Mouse (Mus musculus): ENCODE data around the gene C1qtnf1. TPM values are rescaled to one million over a fixed set of nuclear protein-coding genes. Genes with fewer than 3 reads are reported as not detected.
A peak's percentile ranks its signal among the peaks of the same experiment; 100 is the strongest.

Gene C1qtnf1
- total RNA-seq, 2 experiments from 2014 or later, result 4.3 to 4.6 TPM

DNA sequence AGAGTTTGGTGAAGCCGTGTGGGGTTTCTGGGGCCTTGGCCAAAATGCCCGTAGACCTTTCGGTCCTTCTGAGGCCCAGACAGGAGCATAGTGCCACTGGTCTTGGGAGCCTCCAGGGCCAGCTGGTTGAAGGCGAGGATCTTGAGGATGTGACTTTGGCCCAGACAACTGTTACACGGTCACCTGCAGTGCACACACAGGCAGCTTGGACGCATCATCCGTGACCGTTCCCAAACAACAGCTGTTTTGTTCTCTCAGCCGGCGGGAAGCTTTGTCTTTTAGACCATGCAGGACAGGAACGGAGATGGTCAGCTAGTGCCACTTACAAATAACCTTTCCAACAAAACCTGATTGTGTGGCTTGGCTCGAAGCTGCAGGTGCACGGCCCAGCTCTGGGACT, 43.7 kb downstream of the C1qtnf1 start:
- DNase-seq (ENCODE audit: low spot score in 2 of 2), result no peak

GRCm38 (mm10) chr11:118473161-118473560, 45.2 kb downstream of the C1qtnf1 start:
- DNase-seq (ENCODE audit: low spot score in 2 of 2), result no peak

DNA sequence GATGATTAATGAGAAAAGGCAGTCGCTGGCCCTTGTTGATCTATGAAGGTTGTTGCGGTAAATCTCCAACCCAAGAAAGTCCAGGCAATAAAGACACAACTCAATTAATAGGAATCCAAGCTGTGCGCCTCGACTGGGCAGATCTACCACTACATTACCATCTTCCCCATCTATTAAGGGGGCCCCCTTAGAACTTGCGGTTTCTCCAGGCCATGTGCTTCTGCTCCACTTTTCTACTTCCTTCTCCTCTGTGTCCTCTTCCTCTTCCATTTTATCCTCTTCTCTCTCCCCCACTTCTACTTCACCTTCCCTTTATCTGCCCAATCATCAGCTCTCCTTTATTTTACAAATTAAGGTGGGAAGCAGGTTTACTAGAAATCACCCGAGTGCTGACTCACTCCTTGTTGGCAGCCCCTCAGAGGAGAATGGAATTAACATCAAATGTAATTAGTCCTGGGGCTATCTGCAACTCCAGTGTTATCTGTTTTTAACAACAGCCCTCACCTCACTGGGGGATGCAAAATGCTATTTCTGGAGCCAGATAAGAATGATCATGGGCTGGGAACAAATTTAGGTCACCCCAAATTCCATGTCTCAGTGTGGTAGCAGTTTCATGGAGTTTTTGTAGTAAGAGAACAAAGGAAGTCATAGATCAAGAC, 46.0 kb downstream of the C1qtnf1 start:
- no peak for DNase-seq (ENCODE audit: low spot score in 2 of 2)

DNA sequence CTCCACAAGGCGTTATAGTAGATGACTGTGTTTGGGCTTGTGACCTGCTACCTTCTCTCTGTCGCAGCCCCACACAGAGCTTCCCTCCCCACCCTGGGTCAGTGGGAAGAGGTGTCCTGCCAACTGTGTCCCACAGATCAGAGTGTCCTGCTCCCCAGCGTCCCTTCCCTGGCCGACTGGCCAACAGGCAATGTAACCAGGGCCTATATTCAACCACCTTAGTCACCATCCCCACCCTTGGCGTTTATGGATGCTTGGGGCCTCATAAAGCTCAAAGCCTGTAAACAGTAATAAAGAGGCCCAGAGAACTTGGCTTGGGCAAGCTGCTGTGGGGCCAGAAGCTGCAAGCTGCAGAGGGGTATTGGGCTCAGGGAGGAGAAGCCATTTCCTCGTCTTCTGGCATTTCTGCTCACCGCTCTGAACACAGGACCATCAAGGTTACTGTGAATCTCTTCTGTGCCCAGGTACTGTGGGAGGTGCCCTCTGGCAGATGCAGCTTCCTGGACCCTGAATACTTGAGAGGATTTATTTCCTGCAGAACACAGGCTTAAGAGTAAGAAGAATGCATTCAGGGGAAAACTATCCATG, 47.6 kb downstream of the C1qtnf1 start:
- no peak for DNase-seq (ENCODE audit: low spot score in 2 of 2)

GRCm38 (mm10) chr11:118476396-118477373, 48.7 kb downstream of the C1qtnf1 start, which contains the start of gene Engase:
Engase (plus strand) TSS chr11:118476829.
- DNase-seq (ENCODE audit: low spot score in 2 of 2), result peak; percentile 96 to 97

DNA sequence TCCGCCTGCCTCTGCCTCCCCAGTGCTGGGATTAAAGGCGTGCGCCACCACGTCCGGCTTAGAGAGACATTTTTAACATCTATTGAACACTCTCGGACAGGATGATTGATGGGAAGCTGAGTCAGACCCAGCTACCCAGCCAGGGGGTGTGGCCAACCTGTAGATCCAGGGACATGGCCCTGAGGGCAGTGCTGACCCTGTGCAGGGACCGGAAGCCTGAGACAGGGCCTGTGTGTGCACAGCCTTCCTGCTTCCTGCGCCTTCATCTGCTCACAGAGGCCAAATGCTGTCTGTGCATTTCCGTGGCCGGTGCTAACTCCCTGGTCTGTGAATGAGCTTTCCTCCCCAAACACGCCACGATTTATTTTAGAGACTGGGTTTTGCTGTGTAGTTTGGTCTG, 51.8 kb downstream of the C1qtnf1 start:
- no peak for DNase-seq (ENCODE audit: low spot score in 2 of 2)

DNA sequence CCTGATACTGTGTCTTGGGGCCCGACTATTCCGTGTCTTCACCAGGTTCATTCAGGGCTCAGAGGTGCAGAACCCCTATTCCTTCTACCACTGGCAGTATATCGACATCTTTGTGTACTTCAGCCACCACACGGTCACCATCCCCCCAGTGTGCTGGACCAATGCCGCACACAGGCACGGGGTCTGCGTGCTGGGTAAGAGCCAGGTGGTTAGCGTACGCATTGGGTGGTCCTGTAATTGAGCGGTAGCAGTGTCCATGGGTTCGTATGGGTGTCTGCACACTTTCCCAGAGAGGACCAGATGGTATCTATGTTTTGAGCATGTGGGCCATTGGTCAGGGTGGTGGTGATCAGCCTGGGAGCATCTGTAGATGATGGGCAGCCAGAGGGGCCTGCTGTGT, 53.2 kb downstream of the C1qtnf1 start:
- no peak for DNase-seq (ENCODE audit: low spot score in 2 of 2)

GRCm38 (mm10) chr11:118481751-118482150, 53.7 kb downstream of the C1qtnf1 start:
- no peak for DNase-seq (ENCODE audit: low spot score in 2 of 2)

- no peak for DNase-seq (ENCODE audit: low spot score in 2 of 2)
These were observed 56.2 kb downstream of the C1qtnf1 start for GRCm38 (mm10) chr11:118484169-118484568.

DNA sequence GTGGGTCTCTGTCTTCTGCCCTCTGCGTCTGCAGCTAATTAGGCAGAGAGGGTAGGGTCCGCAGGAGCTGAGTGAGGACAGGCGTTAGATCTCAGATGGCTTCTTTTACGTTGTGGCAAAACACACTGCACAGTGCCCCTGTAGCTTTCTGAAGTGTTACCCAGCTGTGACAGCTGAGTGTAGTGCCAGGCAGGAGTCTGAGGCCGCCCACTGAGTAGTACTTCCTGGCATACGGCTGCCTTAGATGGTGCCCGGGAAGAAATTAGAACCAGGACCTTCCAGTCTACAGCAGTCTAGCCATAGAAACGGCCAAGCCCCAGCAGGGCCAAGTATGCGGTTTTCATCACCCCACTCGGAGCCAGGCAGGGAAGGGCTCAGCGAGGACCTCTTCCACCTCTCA, 57.3 kb downstream of the C1qtnf1 start:
- DNase-seq (ENCODE audit: low spot score in 2 of 2), result no peak

- no peak for DNase-seq (ENCODE audit: low spot score in 2 of 2)
These were observed 57.8 kb downstream of the C1qtnf1 start for GRCm38 (mm10) chr11:118485780-118486179.

GRCm38 (mm10) chr11:118486281-118486680, 58.3 kb downstream of the C1qtnf1 start:
- no peak for DNase-seq (ENCODE audit: low spot score in 2 of 2)

GRCm38 (mm10) chr11:118486881-118487772, 59.1 kb downstream of the C1qtnf1 start:
- peak in 1 of 2 experiments; percentile 44 for DNase-seq (ENCODE audit: low spot score in 2 of 2)

DNA sequence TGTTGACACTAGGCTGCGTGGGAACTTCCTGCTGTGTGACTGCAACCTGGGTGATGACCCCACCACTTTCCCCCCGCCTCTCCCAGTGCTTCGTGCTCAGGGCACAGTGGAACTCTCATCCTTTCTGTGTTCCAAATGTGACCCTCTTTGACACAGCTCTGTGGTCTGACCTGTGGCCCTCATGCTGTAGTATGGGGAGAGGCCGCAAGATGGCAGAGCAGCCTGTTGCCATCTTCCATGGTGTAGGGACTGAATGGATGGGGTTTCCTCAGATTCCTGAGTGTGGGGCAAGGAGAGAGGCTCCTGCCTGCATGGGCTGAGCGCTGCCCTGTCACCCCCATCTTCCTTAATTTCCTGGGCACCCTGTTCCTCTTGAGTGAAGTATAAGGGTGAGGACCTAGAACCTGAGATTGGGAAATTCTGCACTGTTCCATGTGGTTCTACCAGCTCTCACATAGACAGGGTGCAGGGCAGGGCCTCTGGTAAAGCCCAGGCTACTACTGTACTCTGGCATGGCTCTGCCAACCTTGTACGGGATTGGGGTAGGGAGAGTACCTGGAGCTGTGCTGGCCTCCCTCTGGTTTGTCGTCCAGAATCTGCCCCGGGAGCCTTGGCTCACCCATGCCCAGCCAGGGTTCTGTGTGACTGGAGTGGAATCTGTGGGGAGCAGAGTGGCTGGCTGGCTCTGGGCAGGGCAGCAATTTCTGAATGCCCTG, 60.3 kb downstream of the C1qtnf1 start:
- DNase-seq (ENCODE audit: low spot score in 2 of 2), result no peak

GRCm38 (mm10) chr11:118488907-118489270, 60.9 kb downstream of the C1qtnf1 start:
- no peak for DNase-seq (ENCODE audit: low spot score in 2 of 2)

GRCm38 (mm10) chr11:118490566-118491218, 62.7 kb downstream of the C1qtnf1 start:
- peak; percentile 63 to 73 for DNase-seq (ENCODE audit: low spot score in 2 of 2)

GRCm38 (mm10) chr11:118491230-118491629, 63.2 kb downstream of the C1qtnf1 start:
- DNase-seq (ENCODE audit: low spot score in 2 of 2), result no peak

GRCm38 (mm10) chr11:118493458-118493857, 65.5 kb downstream of the C1qtnf1 start:
- no peak for DNase-seq (ENCODE audit: low spot score in 2 of 2)

DNA sequence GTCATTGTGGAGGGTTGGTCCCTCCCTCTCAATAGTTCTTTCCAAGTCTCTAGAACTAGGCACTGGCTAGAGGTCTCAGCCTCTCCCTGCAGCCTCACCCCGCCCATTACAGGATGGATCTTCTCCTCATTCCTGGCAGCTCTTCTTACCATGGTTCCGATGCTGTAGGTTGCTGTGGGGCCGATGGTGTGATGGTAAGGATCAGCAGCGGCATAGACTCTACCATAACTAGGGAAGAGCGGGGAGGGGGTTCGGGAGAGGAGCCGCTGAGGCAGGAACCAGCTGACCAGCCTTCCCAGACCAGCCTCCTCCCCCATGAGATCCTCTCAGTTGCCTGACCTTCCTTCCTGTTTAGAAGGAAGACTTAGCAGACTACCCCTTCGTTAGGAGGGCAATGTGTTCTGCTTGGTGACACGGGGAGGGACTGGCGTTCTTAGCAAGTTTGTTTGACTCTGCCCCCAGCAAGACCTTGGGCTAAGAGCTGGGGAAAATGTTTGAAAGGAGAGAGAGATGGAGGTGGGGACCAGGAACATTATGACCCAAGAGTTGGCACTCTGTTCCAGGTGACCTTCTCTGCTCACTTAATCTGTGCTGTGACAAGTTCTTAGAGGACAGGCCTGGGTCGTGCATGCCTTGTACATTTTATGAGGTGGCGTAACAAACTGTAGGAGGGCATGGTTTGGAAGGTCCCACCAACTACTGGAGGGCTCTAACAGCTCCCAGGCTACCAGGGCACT, 66.2 kb downstream of the C1qtnf1 start:
- DNase-seq (ENCODE audit: low spot score in 2 of 2), result no peak
